Mouse (Mus musculus): ENCODE data around the gene Idi1. TPM values are rescaled to one million over a fixed set of nuclear protein-coding genes. Genes with fewer than 3 reads are reported as not detected.
"Not testable (repeated sequence)": the region's sequence is repeated elsewhere in the genome, so short reads cannot be mapped to it uniquely, and the experiment has no call there.

Idi1 gene
- polyA plus RNA-seq, 1 experiment from 2014 or later, result 104 TPM

DNA sequence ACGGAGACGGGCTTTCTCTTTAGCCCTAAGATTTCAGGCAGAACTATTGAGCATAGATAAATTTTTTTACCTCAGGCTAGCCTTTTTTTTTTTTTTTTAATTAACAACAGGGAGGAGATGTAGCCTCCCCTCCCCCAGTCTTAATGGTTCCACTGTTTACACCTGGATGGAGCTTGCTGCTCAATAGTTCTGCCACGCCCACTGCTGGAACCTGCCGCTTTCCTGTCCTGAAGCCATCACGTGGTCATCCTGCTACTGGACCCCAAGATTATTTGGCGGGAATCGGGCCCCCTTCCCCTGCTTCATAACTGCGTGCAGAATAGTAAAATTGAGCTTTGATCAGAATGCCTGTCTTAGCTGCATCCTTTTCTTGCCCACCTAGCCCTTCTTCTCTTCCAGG lies 28.6 kb downstream of the Idi1 start:
- not testable (repeated sequence) for H3K9ac ChIP-seq; H3K9me3 ChIP-seq (replicated peaks); H3K27ac ChIP-seq; ATAC-seq (ENCODE audit: low FRiP score); H3K4me2 ChIP-seq (replicated peaks); H3K36me3 ChIP-seq; H3K4me1 ChIP-seq; H3K4me3 ChIP-seq; H3K27me3 ChIP-seq
- 94% methylated on average over 8 of the region's 8 CpGs for WGBS

GRCm38 (mm10) chr13:8933499-8933898 lies 48.2 kb downstream of the Idi1 start:
- Histone ChIP-seq H3K27me3 (no peaks in the 10 kb centered on the region), H3K36me3 (no peaks in the 10 kb centered on the region), H3K4me1 (no peaks in the 10 kb centered on the region), H3K27ac (no peak overlapping the region), H3K4me3 (no peak overlapping the region), H3K9me3 (replicated peaks) (no peaks in the 10 kb centered on the region), H3K4me2 (replicated peaks) (no peak overlapping the region), H3K9ac (no peak overlapping the region)
- ATAC-seq (ENCODE audit: low FRiP score), result no peak
- 70% methylated on average over 2 of the region's 2 CpGs for WGBS

- not testable (repeated sequence) for H3K4me2 ChIP-seq (replicated peaks); ATAC-seq (ENCODE audit: low FRiP score)
- WGBS, result 84% methylated on average over 6 of the region's 6 CpGs
These were observed 52.4 kb downstream of the Idi1 start for GRCm38 (mm10) chr13:8937611-8938140.

GRCm38 (mm10) chr13:8941110-8941509 lies 55.8 kb downstream of the Idi1 start:
- H3K36me3 ChIP-seq; H3K27ac ChIP-seq; H3K4me3 ChIP-seq; H3K4me2 ChIP-seq (replicated peaks); H3K9ac ChIP-seq; ATAC-seq (ENCODE audit: low FRiP score); H3K4me1 ChIP-seq; H3K27me3 ChIP-seq; H3K9me3 ChIP-seq (replicated peaks): not testable (repeated sequence)
- 87% methylated on average over 4 of the region's 4 CpGs for WGBS

More at GRCm38 (mm10) chr13:8937611-8938140, 52.4 kb downstream of the Idi1 start:
- H3K27me3 ChIP-seq; H3K4me3 ChIP-seq; H3K9ac ChIP-seq; H3K4me1 ChIP-seq; H3K9me3 ChIP-seq (replicated peaks); H3K36me3 ChIP-seq; H3K27ac ChIP-seq: not testable (repeated sequence)

DNA sequence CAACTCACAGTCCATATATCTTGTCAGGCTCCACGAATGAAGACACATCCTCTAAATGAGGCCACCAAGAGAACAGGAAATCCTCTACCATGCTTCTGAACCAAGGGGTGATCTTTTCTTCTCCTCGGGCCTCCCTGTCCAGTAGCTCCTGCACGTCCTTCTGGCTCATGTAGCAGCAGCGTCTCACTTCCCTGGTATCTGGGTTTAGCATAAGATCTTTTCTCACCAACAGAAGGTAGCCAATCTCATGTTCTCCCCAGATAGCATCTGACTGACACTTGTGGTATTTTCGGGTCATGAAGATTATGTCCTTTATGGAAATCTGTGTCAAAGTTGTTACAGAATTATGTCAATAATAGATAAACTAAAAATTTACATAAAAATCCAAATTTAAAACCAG lies 56.4 kb downstream of the Idi1 start:
- not testable (repeated sequence) for H3K27me3 ChIP-seq; H3K9ac ChIP-seq; H3K4me1 ChIP-seq; H3K9me3 ChIP-seq (replicated peaks); H3K4me2 ChIP-seq (replicated peaks); ATAC-seq (ENCODE audit: low FRiP score); H3K4me3 ChIP-seq; H3K27ac ChIP-seq; H3K36me3 ChIP-seq
- WGBS, result 67% methylated on average over 1 of the region's 5 CpGs

Small RNA genes lying within 50 kb of the gene (microRNA-seq; reads per million reads assigned to microRNA genes)
- not detected for gene Gm22750

Other genes starting within 250 kb of the Idi1 start
- gene Wdr37, start 13.6 kb upstream of the Idi1 start, polyA plus RNA-seq (2016; fragmentation: Nextera tagmentation; extraction: Ambion mirVana), result 56.7 and 62.9 TPM in 2 replicates
- gene Gm9745, start 62.7 kb downstream of the Idi1 start, polyA plus RNA-seq (2016; fragmentation: Nextera tagmentation; extraction: Ambion mirVana), result not detected in 2 replicates
- gene Idi2, start 67.4 kb downstream of the Idi1 start, polyA plus RNA-seq (2016; fragmentation: Nextera tagmentation; extraction: Ambion mirVana), result not detected in 2 replicates
- gene Gtpbp4, start 110.6 kb downstream of the Idi1 start, polyA plus RNA-seq (2016; fragmentation: Nextera tagmentation; extraction: Ambion mirVana), result 79.1 and 79.2 TPM in 2 replicates
- gene Larp4b, start 208.4 kb downstream of the Idi1 start, polyA plus RNA-seq (2016; fragmentation: Nextera tagmentation; extraction: Ambion mirVana), result 37.3 and 39.1 TPM in 2 replicates

All from hindbrain, embryonic 12.5 days (tissue).